Mouse (Mus musculus): ENCODE results near the gene Pate3. TPM values are rescaled to one million over a fixed set of nuclear protein-coding genes. Genes with fewer than 3 reads are reported as not detected.
"Not testable (repeated sequence)": the region's sequence is repeated elsewhere in the genome, so short reads cannot be mapped to it uniquely, and the experiment has no call there.

The Pate3 gene
- not detected in 2 replicates for polyA plus RNA-seq (2015; fragmentation: Nextera tagmentation; extraction: Ambion mirVana)

- no peaks in the 10 kb centered on the region for H3K36me3 ChIP-seq (ENCODE audit: insufficient read depth, low read length)
- H3K4me3 ChIP-seq (ENCODE audit: low read length): no peak within 1 kb of the TSS
- WGBS: 78% methylated on average over 1 of the region's 1 CpGs
- H3K9ac ChIP-seq (replicated peaks; ENCODE audit: low read length): no peak within 1 kb of the TSS
- H3K4me2 ChIP-seq (replicated peaks; ENCODE audit: low read depth, low read length): no peak within 1 kb of the TSS
- no peaks in the 10 kb centered on the region for H3K4me1 ChIP-seq (ENCODE audit: insufficient read depth, low read length)
- H3K27ac ChIP-seq (ENCODE audit: low read length): no peak within 1 kb of the TSS
- H3K9me3 ChIP-seq (ENCODE audit: low read length): no peaks in the 10 kb centered on the region; the same call in 1 of the 2 replicates
- H3K27me3 ChIP-seq (ENCODE audit: insufficient read depth, low read length): no peaks in the 10 kb centered on the region
- no peak for ATAC-seq (ENCODE audit: low FRiP score, low TSS enrichment)
Observed at GRCm38 (mm10) chr9:35648102-35648501, at the start of gene Pate3. Pate3 (minus strand) TSS chr9:35648202.

- Histone ChIP-seq H3K9ac (replicated peaks; ENCODE audit: low read length) (no peak overlapping the region), H3K27me3 (ENCODE audit: insufficient read depth, low read length) (no peaks in the 10 kb centered on the region), H3K9me3 (ENCODE audit: low read length) (no peaks in the 10 kb centered on the region), H3K36me3 (ENCODE audit: insufficient read depth, low read length) (no peaks in the 10 kb centered on the region), H3K27ac (ENCODE audit: low read length) (no peak overlapping the region), H3K4me3 (ENCODE audit: low read length) (no peak overlapping the region), H3K4me1 (ENCODE audit: insufficient read depth, low read length) (no peaks in the 10 kb centered on the region), H3K4me2 (replicated peaks; ENCODE audit: low read depth, low read length) (no peak overlapping the region)
- ATAC-seq (ENCODE audit: low FRiP score, low TSS enrichment): no peak
Observed at GRCm38 (mm10) chr9:35691924-35692323, 43.9 kb upstream of the Pate3 start.

GRCm38 (mm10) chr9:35687013-35687412 is 39.0 kb upstream of the Pate3 start, which contains the start of gene Pate1:
Pate1 (minus strand) TSS chr9:35687390.
- no peaks in the 10 kb centered on the region for H3K4me1 ChIP-seq (ENCODE audit: insufficient read depth, low read length)
- ATAC-seq (ENCODE audit: low FRiP score, low TSS enrichment): no peak
- WGBS: 50% methylated on average over 1 of the region's 1 CpGs
- H3K36me3 ChIP-seq (ENCODE audit: insufficient read depth, low read length): no peaks in the 10 kb centered on the region
- no peak within 1 kb of the TSS for H3K4me2 ChIP-seq (replicated peaks; ENCODE audit: low read depth, low read length)
- no peak within 1 kb of the TSS for H3K9ac ChIP-seq (replicated peaks; ENCODE audit: low read length)
- H3K4me3 ChIP-seq (ENCODE audit: low read length): no peak within 1 kb of the TSS
- no peaks in the 10 kb centered on the region for H3K27me3 ChIP-seq (ENCODE audit: insufficient read depth, low read length)
- H3K9me3 ChIP-seq (ENCODE audit: low read length): no peaks in the 10 kb centered on the region
- no peak within 1 kb of the TSS for H3K27ac ChIP-seq (ENCODE audit: low read length)

GRCm38 (mm10) chr9:35673557-35673956 is 25.6 kb upstream of the Pate3 start:
- no peak for ATAC-seq (ENCODE audit: low FRiP score, low TSS enrichment)
- no peak overlapping the region for H3K27ac ChIP-seq (ENCODE audit: low read length)
- no peaks in the 10 kb centered on the region for H3K36me3 ChIP-seq (ENCODE audit: insufficient read depth, low read length)
- no peaks in the 10 kb centered on the region for H3K4me1 ChIP-seq (ENCODE audit: insufficient read depth, low read length)
- H3K27me3 ChIP-seq (ENCODE audit: insufficient read depth, low read length): no peaks in the 10 kb centered on the region
- no peak overlapping the region for H3K4me3 ChIP-seq (ENCODE audit: low read length)
- no peak overlapping the region for H3K9ac ChIP-seq (replicated peaks; ENCODE audit: low read length)
- no peak overlapping the region for H3K4me2 ChIP-seq (replicated peaks; ENCODE audit: low read depth, low read length)
- no peaks in the 10 kb centered on the region for H3K9me3 ChIP-seq (ENCODE audit: low read length)
- WGBS: 83% methylated on average over 2 of the region's 2 CpGs

- Histone ChIP-seq H3K27ac (ENCODE audit: low read length) (no peak overlapping the region), H3K4me3 (ENCODE audit: low read length) (no peak overlapping the region), H3K4me2 (replicated peaks; ENCODE audit: low read depth, low read length) (no peak overlapping the region), H3K9ac (replicated peaks; ENCODE audit: low read length) (no peak overlapping the region), H3K9me3 (ENCODE audit: low read length) (no peaks in the 10 kb centered on the region), H3K27me3 (ENCODE audit: insufficient read depth, low read length) (no peaks in the 10 kb centered on the region), H3K4me1 (ENCODE audit: insufficient read depth, low read length) (no peaks in the 10 kb centered on the region), H3K36me3 (ENCODE audit: insufficient read depth, low read length) (no peaks in the 10 kb centered on the region)
- WGBS: 83% methylated on average over 1 of the region's 1 CpGs
- ATAC-seq (ENCODE audit: low FRiP score, low TSS enrichment): no peak
Observed at GRCm38 (mm10) chr9:35632981-35633380, 15.0 kb downstream of the Pate3 start.

- H3K4me1 ChIP-seq (ENCODE audit: insufficient read depth, low read length); ATAC-seq (ENCODE audit: low FRiP score, low TSS enrichment); H3K27me3 ChIP-seq (ENCODE audit: insufficient read depth, low read length); H3K4me3 ChIP-seq (ENCODE audit: low read length); H3K9ac ChIP-seq (replicated peaks; ENCODE audit: low read length); H3K9me3 ChIP-seq (ENCODE audit: low read length); H3K27ac ChIP-seq (ENCODE audit: low read length); H3K36me3 ChIP-seq (ENCODE audit: insufficient read depth, low read length); H3K4me2 ChIP-seq (replicated peaks; ENCODE audit: low read depth, low read length): not testable (repeated sequence)
- 67% methylated on average over 2 of the region's 2 CpGs for WGBS
Observed at GRCm38 (mm10) chr9:35616784-35617183, 31.2 kb downstream of the Pate3 start.

- 28% methylated on average over 2 of the region's 2 CpGs for WGBS
- H3K9me3 ChIP-seq (ENCODE audit: low read length): no peaks in the 10 kb centered on the region
- no peak overlapping the region for H3K4me2 ChIP-seq (replicated peaks; ENCODE audit: low read depth, low read length)
- no peaks in the 10 kb centered on the region for H3K36me3 ChIP-seq (ENCODE audit: insufficient read depth, low read length)
- ATAC-seq (ENCODE audit: low FRiP score, low TSS enrichment): no peak
- H3K27me3 ChIP-seq (ENCODE audit: insufficient read depth, low read length): no peaks in the 10 kb centered on the region
- H3K9ac ChIP-seq (replicated peaks; ENCODE audit: low read length): no peak overlapping the region
- no peaks in the 10 kb centered on the region for H3K4me1 ChIP-seq (ENCODE audit: insufficient read depth, low read length)
- H3K4me3 ChIP-seq (ENCODE audit: low read length): no peak overlapping the region
- H3K27ac ChIP-seq (ENCODE audit: low read length): no peak overlapping the region
Observed at GRCm38 (mm10) chr9:35614005-35614404, 34.0 kb downstream of the Pate3 start.

GRCm38 (mm10) chr9:35611841-35612240 is 36.2 kb downstream of the Pate3 start, which contains the start of gene Pate4:
Pate4 (minus strand) TSS chr9:35611941.
- Histone ChIP-seq H3K4me3 (ENCODE audit: low read length) (no peak within 1 kb of the TSS), H3K4me2 (replicated peaks; ENCODE audit: low read depth, low read length) (no peak within 1 kb of the TSS), H3K9ac (replicated peaks; ENCODE audit: low read length) (no peak within 1 kb of the TSS), H3K27ac (ENCODE audit: low read length) (no peak within 1 kb of the TSS), H3K27me3 (ENCODE audit: insufficient read depth, low read length) (no peaks in the 10 kb centered on the region), H3K9me3 (ENCODE audit: low read length) (no peaks in the 10 kb centered on the region), H3K36me3 (ENCODE audit: insufficient read depth, low read length) (no peaks in the 10 kb centered on the region), H3K4me1 (ENCODE audit: insufficient read depth, low read length) (no peaks in the 10 kb centered on the region)
- 92% methylated on average over 1 of the region's 1 CpGs for WGBS
- ATAC-seq (ENCODE audit: low FRiP score, low TSS enrichment): no peak

GRCm38 (mm10) chr9:35607647-35608405 is 40.2 kb downstream of the Pate3 start:
- 67% methylated on average over 8 of the region's 8 CpGs for WGBS
- no peak for ATAC-seq (ENCODE audit: low FRiP score, low TSS enrichment)

More at GRCm38 (mm10) chr9:35607647-35608405, 40.2 kb downstream of the Pate3 start:
- no peaks in the 10 kb centered on the region for H3K9me3 ChIP-seq (ENCODE audit: low read length)
- no peaks in the 10 kb centered on the region for H3K4me1 ChIP-seq (ENCODE audit: insufficient read depth, low read length)
- no peak overlapping the region for H3K4me3 ChIP-seq (ENCODE audit: low read length)
- H3K36me3 ChIP-seq (ENCODE audit: insufficient read depth, low read length): no peaks in the 10 kb centered on the region
- no peak overlapping the region for H3K4me2 ChIP-seq (replicated peaks; ENCODE audit: low read depth, low read length)
- no peak overlapping the region for H3K27ac ChIP-seq (ENCODE audit: low read length)
- H3K27me3 ChIP-seq (ENCODE audit: insufficient read depth, low read length): no peaks in the 10 kb centered on the region
- no peak overlapping the region for H3K9ac ChIP-seq (replicated peaks; ENCODE audit: low read length)

Measured in kidney, embryonic 16.5 days (tissue).